In the genomic region with DNA sequence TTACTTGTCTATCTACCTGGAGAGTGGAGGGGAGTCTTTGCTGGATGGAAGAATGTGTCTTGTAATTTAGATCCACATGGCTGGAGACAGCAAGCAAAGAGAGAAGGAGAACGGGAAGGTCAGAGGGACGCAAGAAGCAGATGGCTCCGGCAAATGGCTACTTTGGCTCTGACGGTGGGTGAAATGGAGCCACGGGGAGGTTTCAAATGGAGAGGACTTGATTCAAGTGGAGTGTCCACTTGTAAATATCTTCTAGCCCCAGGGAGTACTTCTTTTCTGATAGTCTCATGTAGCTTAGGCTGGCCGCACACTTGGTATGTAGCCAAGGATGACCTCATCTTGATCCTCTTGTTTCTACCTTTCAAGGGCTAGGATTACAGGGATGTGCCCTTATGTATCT, we compare ENCODE assay signal across 17 mouse cellular contexts. TPM values are rescaled to one million over a fixed set of nuclear protein-coding genes. Genes with fewer than 3 reads are reported as not detected.
A peak's percentile ranks its signal among the peaks of the same experiment; 100 is the strongest.
DNase-seq lines count a peak whose midpoint lies in the region.
"Had no signal": no experiment of that assay in that cellular context is flagged by ENCODE, and none has a peak within 500 bp of the region (broad histone marks: within the 10 kb centered on the region; RNA-seq: fewer than 3 reads in every experiment).

No protein-coding gene starts in this region.

- intact Hi-C loops in left cerebral cortex, postnatal 4 days (cut with DNase I) = no loop called here

- DNase-seq in left cerebral cortex, postnatal 4 days = peak; percentile 44
- no peak for DNase-seq in left cerebral cortex, adult 8-10 months (ENCODE audit: low spot score in 2 of 2)
- DNase-seq in cerebellum, adult 8-10 months = peak; percentile 49
- peak; percentile 45 to 62 for DNase-seq in cerebellum, postnatal 36 days
- DNase-seq in frontal cortex, postnatal 14 days (ENCODE audit: low spot score in 2 of 2) = no peak
- no peak for DNase-seq in gastrocnemius, adult 18-20 months (ENCODE audit: low spot score)
- DNase-seq in ovary, postnatal 14 days (ENCODE audit: low spot score) = no peak
- DNase-seq: adrenal gland, adult 2 months; gastrocnemius, postnatal 14 days; heart, adult 2 months; heart, postnatal 4 days; kidney, adult 8-10 months; kidney, postnatal 25 days; liver; spleen, adult 18-20 months had no signal

RNA-seq across cellular contexts. Expression of a gene that starts 38.7 kb away (rescaled TPM):
- total RNA-seq in left cerebral cortex, postnatal 4 days (2021) = 10 to 100 TPM; 41.9 to 52.7 TPM
- 10 to 100 TPM; 41.9 to 51.1 (median 44.6) TPM for total RNA-seq in left cerebral cortex, adult 8-10 months (2022)
- 10 to 100 TPM; 55.8 to 66.9 TPM for total RNA-seq in gastrocnemius, adult 18-20 months (2021)

RNA-seq across cellular contexts. Expression of a gene that starts 40.6 kb away (rescaled TPM):
- 100 to 1,000 TPM; 101 to 104 TPM for total RNA-seq in left cerebral cortex, postnatal 4 days (2021)
- total RNA-seq in left cerebral cortex, adult 8-10 months (2022) = 10 to 100 TPM; 89.4 to 99.0 (median 95.1) TPM
- 1 to 10 TPM; 2.2 to 2.8 TPM for total RNA-seq in gastrocnemius, adult 18-20 months (2021)

RNA-seq across cellular contexts. Expression of a gene that starts 57.0 kb away (rescaled TPM):
- 10 to 100 TPM; 47.2 to 52.4 TPM for total RNA-seq in left cerebral cortex, postnatal 4 days (2021)
- total RNA-seq in left cerebral cortex, adult 8-10 months (2022) = 10 to 100 TPM; 20.7 to 25.9 (median 23.1) TPM
- 1 to 10 TPM; 2.2 to 3.0 TPM for total RNA-seq in gastrocnemius, adult 18-20 months (2021)

RNA-seq across cellular contexts. Expression of a gene that starts 58.4 kb away (rescaled TPM):
- total RNA-seq in left cerebral cortex, postnatal 4 days (2021) = not detected
- total RNA-seq in left cerebral cortex, adult 8-10 months (2022) = not detected
- total RNA-seq in gastrocnemius, adult 18-20 months (2021) = under 1 TPM in 1 of 2 experiments, not detected in 1; 0.57 TPM
- total RNA-seq: layer of hippocampus, adult 8-10 months; left cerebral cortex, postnatal 36 days had no signal

Comparison
In these comparisons a context has a peak if more than half of its experiments do, and no peak if none do; other contexts are left out.
1. DNase-seq: peak in left cerebral cortex, postnatal 4 days (single experiment), cerebellum, adult 8-10 months (single experiment) and cerebellum, postnatal 36 days (2 of 2); none in left cerebral cortex, adult 8-10 months (0 of 2), frontal cortex, postnatal 14 days (0 of 2), gastrocnemius, adult 18-20 months (single experiment) and ovary, postnatal 14 days (single experiment).
2. RNA of a gene that starts 40.6 kb away (total RNA-seq): 101 to 104 TPM in left cerebral cortex, postnatal 4 days and 89.4 to 99.0 TPM in left cerebral cortex, adult 8-10 months; 2.2 to 2.8 TPM in gastrocnemius, adult 18-20 months; every median in the first group is over 10 times any median in the second.
3. RNA of a gene that starts 57.0 kb away (total RNA-seq): 47.2 to 52.4 TPM in left cerebral cortex, postnatal 4 days and 20.7 to 25.9 TPM in left cerebral cortex, adult 8-10 months; 2.2 to 3.0 TPM in gastrocnemius, adult 18-20 months; every median in the first group is over 4 times any median in the second.